ENCODE assay signal across 1 mouse cellular context in genomic region chr11:6443102-6443501, GRCm38 (mm10).
A peak's percentile ranks its signal among the peaks of the same experiment; 100 is the strongest.
TF ChIP-seq lines count a peak whose summit lies in the region.

No protein-coding gene starts in this region.

TF ChIP-seq in MEL, 35 proteins besides CTCF, POLR2A, EP300 and RAD21 (continued from another document):
- TF ChIP-seq POLR2AphosphoS2 (IDR thresholded peaks at IDR 0.05; ENCODE audit: low read length) (no peak), ELF1 (IDR thresholded peaks at IDR 0.05; ENCODE audit: low read depth, low read length) (no peak; the same call in 1 of the 2 replicates), HCFC1 (IDR thresholded peaks at IDR 0.05; ENCODE audit: low read depth, low read length) (0 out of 2 replicates have a peak, but pooled peaks have one; percentile 9), MYC (IDR thresholded peaks at IDR 0.05; ENCODE audit: low read depth, low read length) (no peak), UBTF (IDR thresholded peaks at IDR 0.05; ENCODE audit: borderline replicate concordance, insufficient read depth, low read depth, low read length) (no peak), NELFE (IDR thresholded peaks at IDR 0.05; ENCODE audit: low read depth, low read length) (no peak), MAX (IDR thresholded peaks at IDR 0.05; ENCODE audit: low read length) (peak; percentile 5; the same call in 1 of the 2 replicates), POLR2AphosphoS5 (IDR thresholded peaks at IDR 0.05; ENCODE audit: borderline replicate concordance, low read depth, low read length) (no peak), MAFK (IDR thresholded peaks at IDR 0.05; ENCODE audit: borderline replicate concordance, low read depth, low read length) (no peak), NRF1 (IDR thresholded peaks at IDR 0.05; ENCODE audit: insufficient read depth, low read depth, low read length, poor library complexity, severe bottlenecking) (no peak), ZNF384 (IDR thresholded peaks at IDR 0.05; ENCODE audit: low read depth, low read length) (peak; percentile 27; the same call in 1 of the 2 replicates), SIN3A (IDR thresholded peaks at IDR 0.05; ENCODE audit: low read length) (no peak)
TF ChIP-seq in MEL: peak in this region for 6.
